Mouse (Mus musculus): ENCODE measurements around the gene Fbxl17.

GRCm38 (mm10) chr17:63184844-63185504 is 314.8 kb downstream of the Fbxl17 start:
- TF ChIP-seq CTCF (IDR thresholded peaks at IDR 0.05; ENCODE audit: borderline replicate concordance, control insufficient read depth, extremely low read depth, insufficient read depth, low read length, poor library complexity) (no peak), POLR2A (IDR thresholded peaks at IDR 0.05; ENCODE audit: control insufficient read depth, extremely low read depth, insufficient read depth, low read length, poor library complexity) (no peak)
